Mouse (Mus musculus) heart, postnatal 0 days (tissue): ENCODE measurements around the gene Fgfr2.

Experiments
- CTCF ChIP-seq: IDR thresholded peaks from 2 replicates; pipeline ENCODE4 v1.5.1; 2016; ENCODE audit warnings: antibody characterized with exemption, control low read depth, low read depth
- EP300 ChIP-seq: IDR thresholded peaks from 2 replicates; pipeline ENCODE4 v1.6.1; 2016; ENCODE audit warnings: antibody characterized with exemption, low read depth

DNA sequence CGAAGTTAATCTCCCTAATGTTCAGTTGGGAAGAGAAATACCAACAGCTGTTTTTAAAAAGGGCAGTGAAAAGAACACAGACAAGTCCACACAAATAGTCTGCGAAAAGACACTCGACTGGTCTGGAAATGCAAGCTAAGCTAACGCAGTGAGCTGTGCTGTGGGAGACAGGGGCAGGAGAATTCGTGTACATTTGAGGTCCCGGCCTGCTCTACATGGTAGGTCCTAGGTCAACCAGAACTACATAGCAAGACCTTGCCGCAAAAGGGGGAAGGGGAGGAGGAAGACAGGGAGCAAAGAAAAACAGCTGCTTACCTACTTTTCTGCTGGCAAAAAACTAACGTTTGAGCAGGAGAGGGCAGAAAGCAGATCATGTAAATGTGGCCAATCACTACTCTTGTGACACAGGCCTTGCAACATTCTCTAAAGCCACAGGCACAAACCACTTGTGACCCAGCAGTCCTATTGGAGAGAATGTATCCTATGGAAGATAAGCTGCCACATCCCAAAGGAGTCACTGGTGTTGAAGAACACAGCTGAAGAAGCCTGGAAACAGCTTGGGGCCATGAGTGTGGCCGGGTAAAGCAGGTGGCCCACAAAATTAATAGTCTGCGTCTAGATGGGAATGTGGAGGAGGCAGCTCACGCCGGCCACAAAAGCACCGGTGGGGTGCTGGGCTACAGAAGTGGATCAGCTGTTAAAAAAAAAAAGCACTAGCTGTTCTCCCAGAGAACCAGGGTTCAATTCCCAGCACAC is 396.9 kb downstream of the Fgfr2 start:
- no peak for TF ChIP-seq CTCF
- no peak for TF ChIP-seq EP300
